Mouse (Mus musculus) lung, postnatal 36 days (tissue): ENCODE measurements around the gene Grn.
"Not testable (repeated sequence)": the region's sequence is repeated elsewhere in the genome, so short reads cannot be mapped to it uniquely, and the experiment has no call there.

Experiments used
- DNase-seq: peaks from one replicate; pipeline ENCODE4 v3.0.0; 2022; ENCODE audit warnings: mixed read lengths

The Grn gene

GRCm38 (mm10) chr11:102430121-102431017 is at the start of gene Grn:
Grn (plus strand) TSS chr11:102430315.
- peak; percentile 98 for DNase-seq

- DNase-seq: no peak
Observed at GRCm38 (mm10) chr11:102381341-102382100, 48.6 kb upstream of the Grn start.

GRCm38 (mm10) chr11:102382794-102383193 is 47.3 kb upstream of the Grn start:
- DNase-seq: no peak

- DNase-seq: no peak
Observed at GRCm38 (mm10) chr11:102383365-102384136, 46.6 kb upstream of the Grn start.

GRCm38 (mm10) chr11:102384418-102384817 is 45.7 kb upstream of the Grn start:
- DNase-seq: no peak

- DNase-seq: no peak
Observed at GRCm38 (mm10) chr11:102385075-102385474, 45.0 kb upstream of the Grn start.

GRCm38 (mm10) chr11:102386121-102386520 is 44.0 kb upstream of the Grn start:
- DNase-seq: no peak

GRCm38 (mm10) chr11:102389436-102389835 is 40.7 kb upstream of the Grn start:
- DNase-seq: not testable (repeated sequence)

- no peak for DNase-seq
Observed at GRCm38 (mm10) chr11:102392441-102393237, 37.5 kb upstream of the Grn start.

GRCm38 (mm10) chr11:102393238-102393634 is 36.9 kb upstream of the Grn start, which contains the start of gene Rundc3a:
Rundc3a (plus strand) TSS chr11:102393403.
- peak; percentile 71 for DNase-seq

GRCm38 (mm10) chr11:102393719-102394420 is 36.2 kb upstream of the Grn start:
- no peak for DNase-seq

- DNase-seq: no peak
Observed at GRCm38 (mm10) chr11:102394421-102395124, 35.5 kb upstream of the Grn start.

- no peak for DNase-seq
Observed at GRCm38 (mm10) chr11:102395250-102395649, 34.9 kb upstream of the Grn start.

- DNase-seq: no peak
Observed at GRCm38 (mm10) chr11:102396263-102396662, 33.9 kb upstream of the Grn start.

GRCm38 (mm10) chr11:102396671-102397141 is 33.4 kb upstream of the Grn start:
- no peak for DNase-seq

GRCm38 (mm10) chr11:102398007-102398825 is 31.9 kb upstream of the Grn start:
- peak; percentile 34 for DNase-seq

- DNase-seq: no peak
Observed at GRCm38 (mm10) chr11:102399107-102399506, 31.0 kb upstream of the Grn start.

GRCm38 (mm10) chr11:102399610-102400072 is 30.5 kb upstream of the Grn start:
- DNase-seq: no peak

- no peak for DNase-seq
Observed at GRCm38 (mm10) chr11:102400513-102401084, 29.5 kb upstream of the Grn start.
